Mouse (Mus musculus) left cerebral cortex, postnatal 4 days (tissue): ENCODE measurements around the gene Polg2. TPM values are rescaled to one million over a fixed set of nuclear protein-coding genes. Genes with fewer than 3 reads are reported as not detected.
"Not testable (repeated sequence)": the region's sequence is repeated elsewhere in the genome, so short reads cannot be mapped to it uniquely, and the experiment has no call there.

Experiments used
- DNase-seq: peaks from one replicate; pipeline ENCODE4 v3.0.0-alpha.2; 2022
- intact Hi-C: fragments of 180-260 bp; cut with DNase I; formaldehyde crosslinking; loops from one replicate; pipeline ENCODE4 v1.15.1; 2025
- total RNA-seq, 2 experiments: library from RNA; stranded (reverse); gene quantifications; 2 replicates each; pipeline ENCODE4 v1.2.3; 2021

The Polg2 gene
- total RNA-seq, 2 experiments from 2014 or later, result 5.2 to 6.2 TPM

GRCm38 (mm10) chr11:106793846-106794245 lies 14.5 kb upstream of the Polg2 start:
- intact Hi-C loops, result no loop called here
- no peak for DNase-seq

GRCm38 (mm10) chr11:106789649-106790048 lies 10.3 kb upstream of the Polg2 start:
- DNase-seq, result no peak
- intact Hi-C loops, result no loop called here

- DNase-seq, result peak; percentile 98
- intact Hi-C loops, result no loop called here
Observed at GRCm38 (mm10) chr11:106788775-106789459, 9.6 kb upstream of the Polg2 start, which contains the start of the genes Ddx5 and Cep95. Gene Ddx5, minus strand, starts transcription at chr11:106789185. Gene Cep95, plus strand, starts transcription at chr11:106789252.

- DNase-seq, result peak; percentile 100
- intact Hi-C loops, result no loop called here
Observed at GRCm38 (mm10) chr11:106788026-106788774, 8.9 kb upstream of the Polg2 start.

GRCm38 (mm10) chr11:106787131-106788025 lies 8.0 kb upstream of the Polg2 start:
- peak; percentile 91 for DNase-seq
- intact Hi-C loops, result no loop called here

GRCm38 (mm10) chr11:106785043-106785442 lies 5.7 kb upstream of the Polg2 start:
- intact Hi-C loops, result no loop called here
- no peak for DNase-seq

- intact Hi-C loops, result no loop called here
- no peak for DNase-seq
Observed at GRCm38 (mm10) chr11:106784476-106784875, 5.1 kb upstream of the Polg2 start.

- DNase-seq, result no peak
- intact Hi-C loops, result no loop called here
Observed at GRCm38 (mm10) chr11:106782841-106783764, 3.8 kb upstream of the Polg2 start.

- intact Hi-C loops, DNase-seq: not testable (repeated sequence)
Observed at GRCm38 (mm10) chr11:106782271-106782670, 2.9 kb upstream of the Polg2 start.

GRCm38 (mm10) chr11:106780590-106781220 lies 1.4 kb upstream of the Polg2 start:
- intact Hi-C loops, result no loop called here
- DNase-seq, result no peak

- intact Hi-C loops, result no loop called here
- no peak for DNase-seq
Observed at GRCm38 (mm10) chr11:106780089-106780425, 720 bp upstream of the Polg2 start.

- DNase-seq, result no peak
- intact Hi-C loops, result no loop called here
Observed at GRCm38 (mm10) chr11:106778589-106779387, 549 bp downstream of the Polg2 start.

- intact Hi-C loops, result no loop called here
- no peak for DNase-seq
Observed at GRCm38 (mm10) chr11:106778132-106778531, 1.2 kb downstream of the Polg2 start.

- intact Hi-C loops, result no loop called here
- no peak for DNase-seq
Observed at GRCm38 (mm10) chr11:106777395-106777794, 1.9 kb downstream of the Polg2 start.

- intact Hi-C loops, result no loop called here
- DNase-seq, result no peak
Observed at GRCm38 (mm10) chr11:106776960-106777359, 2.4 kb downstream of the Polg2 start.

- no peak for DNase-seq
- intact Hi-C loops, result no loop called here
Observed at GRCm38 (mm10) chr11:106773061-106773460, 6.3 kb downstream of the Polg2 start.

- intact Hi-C loops, result no loop called here
- DNase-seq, result no peak
Observed at GRCm38 (mm10) chr11:106770195-106770974, 9.0 kb downstream of the Polg2 start.

- DNase-seq, result no peak
- intact Hi-C loops, result no loop called here
Observed at GRCm38 (mm10) chr11:106767516-106767915, 11.8 kb downstream of the Polg2 start.
